Mouse (Mus musculus) gonadal fat pad, adult 2 months (tissue): ENCODE data around the gene Rsu1. TPM values are rescaled to one million over a fixed set of nuclear protein-coding genes. Genes with fewer than 3 reads are reported as not detected.

Experiments used
- DNase-seq: peaks from one replicate; pipeline ENCODE4 v3.0.0-alpha.2; 2012; ENCODE audit warnings: low read depth
- polyA plus RNA-seq: library from polyadenylated mRNA; depleted of rRNA; stranded (reverse); fragments of >200 nt; gene quantifications from 2 replicates; pipeline ENCODE4 v1.2.3, GENCODE M21; 2012; rRNA removed

The Rsu1 gene
- polyA plus RNA-seq, 1 experiment = 157 TPM

DNA sequence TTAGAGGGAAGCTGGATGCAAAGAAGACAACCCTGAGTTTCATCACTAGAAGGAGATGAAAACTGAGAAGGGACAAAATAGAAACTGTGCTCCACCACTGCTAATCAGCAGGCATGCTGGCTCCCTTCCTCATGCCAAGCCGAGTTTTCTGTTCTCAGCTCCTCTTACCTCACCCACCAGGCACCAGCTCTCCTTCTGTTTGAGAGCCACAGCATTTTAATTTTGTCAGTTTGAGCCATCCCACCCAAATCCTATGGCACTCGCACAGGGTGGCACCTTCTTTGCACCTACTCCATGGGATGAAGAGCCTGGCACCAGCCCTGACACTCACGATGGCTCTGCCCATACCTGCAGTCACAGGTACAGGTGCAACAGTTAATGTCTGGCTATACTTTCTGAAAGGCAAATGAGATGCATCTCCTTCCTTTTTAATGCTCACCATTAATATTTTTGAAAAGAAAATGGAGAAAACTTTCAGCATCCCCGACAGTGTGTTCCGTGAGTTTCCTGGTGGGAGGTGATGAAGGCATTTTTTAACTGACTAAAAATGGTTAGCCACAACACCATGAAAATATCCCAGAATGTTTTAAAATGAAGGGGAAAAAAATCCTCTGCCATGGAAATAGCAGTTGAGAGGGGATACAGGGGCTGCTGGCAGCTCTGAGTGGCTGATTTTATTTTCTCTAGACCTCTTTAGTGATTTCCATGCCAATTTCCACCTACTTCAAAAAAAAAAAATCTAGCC, 210.6 kb downstream of the Rsu1 start:
- DNase-seq = no peak

DNA sequence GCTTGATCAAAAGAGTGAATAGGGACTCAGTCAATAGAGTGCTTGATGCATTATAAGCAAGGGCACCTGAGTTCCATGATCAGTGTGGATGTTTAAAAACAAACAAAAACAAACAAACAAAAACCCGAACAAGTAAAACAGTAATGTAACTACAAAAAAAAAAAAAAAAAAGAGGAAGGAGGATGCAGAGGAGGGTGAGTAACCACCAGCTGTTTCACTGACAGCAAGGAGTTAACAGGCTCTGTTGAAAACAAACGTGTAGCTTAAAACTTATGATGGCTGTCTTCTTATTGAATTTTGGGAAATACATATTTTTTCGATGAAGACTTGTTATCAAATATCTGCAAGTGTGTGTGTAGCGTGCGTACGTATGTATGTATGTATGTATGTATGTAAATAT, 222.6 kb downstream of the Rsu1 start:
- no peak for DNase-seq

DNA sequence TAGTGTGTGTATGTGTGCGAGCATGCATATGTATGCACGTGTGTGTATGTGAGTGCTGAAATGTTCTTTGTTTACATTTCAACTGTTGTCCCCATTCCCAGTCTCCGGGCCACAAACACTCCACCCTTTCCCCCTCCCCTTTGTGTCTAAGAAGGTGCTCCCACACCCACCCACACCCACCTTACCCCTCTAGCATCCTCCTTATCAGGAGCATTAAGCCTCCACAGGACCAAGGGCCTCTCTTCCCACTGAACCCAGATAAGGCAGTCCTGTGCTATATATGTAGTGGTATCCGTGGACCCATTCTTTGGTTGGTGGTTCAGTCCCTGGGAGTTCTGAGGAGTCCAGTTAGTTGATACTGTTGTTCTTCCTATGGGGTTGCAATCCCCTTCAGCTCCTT, 226.7 kb downstream of the Rsu1 start:
- no peak for DNase-seq

DNA sequence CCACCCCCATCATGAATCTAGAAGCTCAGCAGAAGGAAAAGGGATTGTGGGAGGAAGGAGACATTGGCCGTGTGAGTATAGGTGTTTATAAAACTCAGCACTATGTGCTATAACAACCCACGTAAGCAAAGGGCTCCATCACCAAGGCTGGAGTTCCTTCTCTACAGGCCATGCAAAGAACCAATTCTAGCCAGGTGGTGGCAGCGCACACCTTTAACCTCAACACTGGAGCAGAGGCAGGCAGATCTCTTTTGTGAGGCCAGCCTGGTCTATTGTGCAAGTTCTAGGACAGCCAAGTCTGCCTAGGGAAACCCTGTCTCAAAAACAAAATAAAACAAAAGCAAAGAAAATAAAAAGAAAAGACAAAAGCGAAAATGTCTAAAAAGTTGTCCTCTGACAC, 231.4 kb downstream of the Rsu1 start:
- no peak for DNase-seq

DNA sequence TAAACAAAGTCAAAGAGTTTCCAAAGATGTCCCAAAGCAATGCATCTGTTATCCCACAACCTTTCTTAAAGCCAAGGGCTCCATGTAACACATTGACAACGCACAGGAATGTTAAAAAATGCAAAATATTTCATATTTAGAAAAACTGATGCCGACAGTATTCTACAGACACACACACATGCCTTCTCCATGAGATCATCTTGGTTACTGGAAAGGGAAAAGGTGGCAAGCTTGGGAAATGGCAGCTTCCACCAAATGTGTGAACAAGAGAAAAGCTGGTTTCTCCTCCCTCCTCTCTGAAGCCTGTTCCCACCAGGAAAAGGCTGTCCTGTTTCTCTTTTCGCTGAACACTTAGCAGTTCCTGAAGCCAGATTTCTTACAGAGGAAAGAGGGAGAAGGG, 232.4 kb downstream of the Rsu1 start:
- no peak for DNase-seq

Other genes starting within 250 kb of the Rsu1 start
- gene Cubn, start 220.4 kb upstream of the Rsu1 start, polyA plus RNA-seq = 0.04 and 0.07 TPM in 2 replicates